Mouse (Mus musculus) kidney, embryonic 16.5 days (tissue): Measurements from ENCODE around the gene Gm28053. TPM values are rescaled to one million over a fixed set of nuclear protein-coding genes. Genes with fewer than 3 reads are reported as not detected.

Experiments used
- ATAC-seq: fragments of 200-750 bp; cut with Nextera tagmentation; 2 replicates; pipeline ENCODE4 v1.8.0; 2017; ENCODE audit warnings: moderate TSS enrichment; ENCODE audit not compliant: low FRiP score, low TSS enrichment
- H3K27ac ChIP-seq: fragments of 300-500 bp; sonication (generic); 2 replicates; pipeline ENCODE4 v1.5.1; 2014; ENCODE audit warnings: low read length
- H3K27me3 ChIP-seq: fragments of 300-500 bp; sonication (generic); 2 replicates; pipeline ENCODE4 v1.6.1; 2014; ENCODE audit warnings: low read length, control low read depth, mixed read lengths; ENCODE audit not compliant: insufficient read depth
- H3K36me3 ChIP-seq: fragments of 300-500 bp; sonication (generic); 2 replicates; pipeline ENCODE4 v1.6.1; 2014; ENCODE audit warnings: low read length, control low read depth, mixed read lengths; ENCODE audit not compliant: insufficient read depth
- H3K4me1 ChIP-seq: fragments of 300-500 bp; sonication (generic); 2 replicates; pipeline ENCODE4 v1.6.1; 2014; ENCODE audit warnings: low read length, control low read depth, mixed read lengths; ENCODE audit not compliant: insufficient read depth
- H3K4me2 ChIP-seq: fragments of 300-500 bp; sonication (generic); replicated peaks from 2 replicates; pipeline ENCODE4 v1.6.1; 2014; ENCODE audit warnings: low read depth, low read length
- H3K4me3 ChIP-seq: fragments of 300-500 bp; sonication (generic); 2 replicates; pipeline ENCODE4 v1.5.1; 2014; ENCODE audit warnings: mild to moderate bottlenecking, low read length
- H3K9ac ChIP-seq: fragments of 300-500 bp; sonication (generic); replicated peaks from 2 replicates; pipeline ENCODE4 v1.6.1; 2014; ENCODE audit warnings: low read length
- H3K9me3 ChIP-seq: fragments of 300-500 bp; sonication (generic); 2 replicates; pipeline ENCODE4 v1.6.1; 2016; ENCODE audit warnings: low read length, control low read depth
- WGBS: fragments of 180-500 bp; shearing (Covaris S2); extraction: QIAGEN DNeasy Blood & Tissue Kit; methylation state at CpG from one replicate; pipeline ENCODE4 v1.1.7; 2014; 5-methylcytosine and 5-hydroxymethylcytosine counted together
- polyA plus RNA-seq: library from polyadenylated mRNA; unstranded; fragments of >200 nt; fragmentation: Nextera tagmentation; extraction: Ambion mirVana; gene quantifications from 2 replicates; pipeline ENCODE4 v1.2.1, GENCODE M21; 2015

Gm28053 gene
- polyA plus RNA-seq, 1 experiment from 2014 or later = 1.4 TPM

DNA sequence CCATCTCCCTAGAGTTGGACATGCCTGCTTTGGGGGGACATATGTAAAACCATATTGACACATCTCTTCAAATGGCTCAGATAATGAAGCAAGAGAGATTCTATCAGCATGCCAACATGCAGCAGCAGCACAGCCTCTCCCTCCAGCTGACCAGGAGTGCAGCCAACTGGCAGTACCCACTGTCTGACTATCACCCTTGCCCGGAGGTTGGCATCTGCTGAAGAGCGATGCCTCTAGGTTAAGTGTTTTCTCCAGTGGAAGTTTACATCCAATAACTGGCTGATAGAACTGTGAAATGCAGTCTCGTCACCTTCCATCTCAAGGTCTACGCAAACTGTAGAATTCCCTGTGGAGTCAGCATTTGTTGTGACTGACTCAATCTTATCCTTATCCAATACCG, 19.3 kb downstream of the Gm28053 start:
- H3K4me1 ChIP-seq = peaks cover 17% of the 10 kb centered on the region
- H3K27me3 ChIP-seq = peaks cover 2% of the 10 kb centered on the region
- H3K4me2 ChIP-seq = no peak overlapping the region
- ATAC-seq = no peak
- WGBS = 93% methylated on average over 5 of the region's 5 CpGs
- no peak overlapping the region for H3K9ac ChIP-seq
- H3K36me3 ChIP-seq = no peaks in the 10 kb centered on the region
- no peak overlapping the region for H3K27ac ChIP-seq
- H3K4me3 ChIP-seq = no peak overlapping the region
- H3K9me3 ChIP-seq = no peaks in the 10 kb centered on the region

DNA sequence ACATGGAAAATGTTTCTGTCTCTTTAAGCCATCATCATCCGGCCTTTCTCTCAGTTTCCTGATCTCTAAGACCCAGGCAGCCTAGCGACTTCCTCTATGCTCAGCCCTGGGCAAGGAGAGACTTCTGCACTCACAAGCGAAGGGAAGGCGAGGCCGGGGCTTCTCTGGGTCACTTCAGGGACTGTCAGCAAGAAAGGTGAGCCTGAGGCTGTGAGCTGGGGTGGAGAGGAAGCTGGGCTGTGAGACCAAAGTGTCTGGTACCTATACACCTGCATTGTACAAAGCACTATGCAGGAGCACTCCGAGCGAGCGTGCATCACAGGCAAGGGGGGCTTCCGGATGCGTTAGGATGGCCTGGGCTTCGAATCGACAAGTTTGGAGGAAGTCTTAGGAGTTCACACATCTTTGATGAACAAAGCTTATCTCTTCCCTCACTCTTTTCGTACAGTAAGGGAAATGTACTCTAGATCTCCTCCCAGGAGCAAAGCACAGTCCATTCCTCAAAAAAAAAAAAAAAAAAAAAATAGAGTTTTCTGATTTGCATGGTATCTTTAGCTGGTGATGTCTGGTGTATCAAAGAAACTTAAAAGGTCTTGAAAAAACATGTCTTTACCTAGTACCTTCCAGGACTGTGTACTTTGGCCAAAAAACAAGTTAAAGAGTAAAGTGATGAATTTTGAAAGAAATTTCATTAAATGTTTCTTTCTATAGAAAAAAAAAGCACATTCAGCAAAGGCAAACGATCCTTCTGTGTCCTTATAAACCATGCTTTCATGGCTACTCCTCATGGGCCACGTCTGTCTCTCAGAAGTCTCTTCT, 20.8 kb downstream of the Gm28053 start, which contains the start of gene Gimap1:
Gene Gimap1 (plus strand): TSS at position 94 of the 819 bp plus-strand sequence.
- 70% methylated on average over 15 of the region's 15 CpGs for WGBS
- peak within 1 kb of the TSS; percentile 35 for H3K4me3 ChIP-seq

DNA sequence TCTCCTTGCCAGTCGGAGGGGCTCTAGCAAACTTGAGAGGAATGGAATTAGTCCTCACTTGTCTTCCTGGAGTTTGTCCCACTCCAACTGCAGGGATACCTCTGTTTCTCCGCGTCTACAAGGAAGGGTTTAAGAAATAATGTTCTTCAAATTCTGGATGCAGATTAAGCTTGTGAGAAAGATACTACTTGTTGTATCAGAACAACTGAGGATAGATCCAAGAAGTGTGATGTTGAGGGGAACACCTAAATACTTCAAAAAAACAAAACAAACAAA, 21.3 kb downstream of the Gm28053 start:
- H3K27ac ChIP-seq = peak overlapping the region; percentile 84; the same call in 1 of the 2 replicates
- peaks cover 17% of the 10 kb centered on the region for H3K4me1 ChIP-seq
- WGBS = 88% methylated on average over 3 of the region's 3 CpGs
- peak overlapping the region; percentile 29; the same call in 1 of the 2 replicates for H3K9ac ChIP-seq
- no peaks in the 10 kb centered on the region for H3K36me3 ChIP-seq
- peaks cover 11% of the 10 kb centered on the region for H3K27me3 ChIP-seq
- peak overlapping the region; percentile 90 for H3K4me2 ChIP-seq
- no peak for ATAC-seq
- H3K4me3 ChIP-seq = peak overlapping the region; percentile 35
- no peaks in the 10 kb centered on the region for H3K9me3 ChIP-seq

More for the DNA sequence above, 20.8 kb downstream of the Gm28053 start, which contains the start of gene Gimap1:
- peak within 1 kb of the TSS; percentile 56 for H3K9ac ChIP-seq
- no peaks in the 10 kb centered on the region for H3K36me3 ChIP-seq
- ATAC-seq = no peak
- peak within 1 kb of the TSS; percentile 90 for H3K4me2 ChIP-seq
- H3K27me3 ChIP-seq = peaks cover 10% of the 10 kb centered on the region
- peaks cover 17% of the 10 kb centered on the region for H3K4me1 ChIP-seq
- no peaks in the 10 kb centered on the region for H3K9me3 ChIP-seq
- peak within 1 kb of the TSS; percentile 84; the same call in 1 of the 2 replicates for H3K27ac ChIP-seq

- H3K9me3 ChIP-seq = no peaks in the 10 kb centered on the region
- peak overlapping the region; percentile 35 for H3K4me3 ChIP-seq
- peak overlapping the region; percentile 90 for H3K4me2 ChIP-seq
- peak overlapping the region; percentile 2; the same call in 1 of the 2 replicates for H3K9ac ChIP-seq
- ATAC-seq = no peak
- H3K27me3 ChIP-seq = peaks cover 11% of the 10 kb centered on the region
- 61% methylated on average over 3 of the region's 3 CpGs for whole genome bisulfite sequencing
- H3K4me1 ChIP-seq = peaks cover 17% of the 10 kb centered on the region
- peak overlapping the region; percentile 84 for H3K27ac ChIP-seq
- no peaks in the 10 kb centered on the region for H3K36me3 ChIP-seq
Measured at GRCm38 (mm10) chr6:48740501-48741169, 22.2 kb downstream of the Gm28053 start.

- peak overlapping the region; percentile 90 for H3K4me2 ChIP-seq
- peak; percentile 59; the same call in 1 of the 2 replicates for ATAC-seq
- H3K9ac ChIP-seq = no peak overlapping the region; the same call in 1 of the 2 replicates
- peak overlapping the region; percentile 84 for H3K27ac ChIP-seq
- H3K27me3 ChIP-seq = peaks cover 11% of the 10 kb centered on the region
- no peak overlapping the region for H3K4me3 ChIP-seq
- no peaks in the 10 kb centered on the region for H3K9me3 ChIP-seq
- WGBS = 16% methylated on average over 3 of the region's 3 CpGs
- peaks cover 17% of the 10 kb centered on the region for H3K4me1 ChIP-seq
- no peaks in the 10 kb centered on the region for H3K36me3 ChIP-seq
Measured at GRCm38 (mm10) chr6:48741273-48741672, 22.9 kb downstream of the Gm28053 start.

GRCm38 (mm10) chr6:48741711-48742206, 23.4 kb downstream of the Gm28053 start:
- H3K4me3 ChIP-seq = peak overlapping the region; percentile 55; the same call in 1 of the 2 replicates
- no peaks in the 10 kb centered on the region for H3K9me3 ChIP-seq
- peak; percentile 24 for ATAC-seq
- 10% methylated on average over 9 of the region's 9 CpGs for WGBS
- no peaks in the 10 kb centered on the region for H3K36me3 ChIP-seq
- H3K9ac ChIP-seq = no peak overlapping the region
- H3K27ac ChIP-seq = peak overlapping the region; percentile 84
- H3K4me2 ChIP-seq = peak overlapping the region; percentile 90
- H3K27me3 ChIP-seq = peaks cover 11% of the 10 kb centered on the region
- peaks cover 17% of the 10 kb centered on the region for H3K4me1 ChIP-seq

- peaks cover 17% of the 10 kb centered on the region for H3K4me1 ChIP-seq
- peak overlapping the region; percentile 84 for H3K27ac ChIP-seq
- no peaks in the 10 kb centered on the region for H3K36me3 ChIP-seq
- no peaks in the 10 kb centered on the region for H3K9me3 ChIP-seq
- peak overlapping the region; percentile 90 for H3K4me2 ChIP-seq
- ATAC-seq = peak; percentile 67
- peak overlapping the region; percentile 60 for H3K9ac ChIP-seq
- WGBS = 4% methylated on average over 52 of the region's 52 CpGs
- peaks cover 11% of the 10 kb centered on the region for H3K27me3 ChIP-seq
- H3K4me3 ChIP-seq = peak overlapping the region; percentile 55
Measured at GRCm38 (mm10) chr6:48742422-48743351, 24.3 kb downstream of the Gm28053 start.

DNA sequence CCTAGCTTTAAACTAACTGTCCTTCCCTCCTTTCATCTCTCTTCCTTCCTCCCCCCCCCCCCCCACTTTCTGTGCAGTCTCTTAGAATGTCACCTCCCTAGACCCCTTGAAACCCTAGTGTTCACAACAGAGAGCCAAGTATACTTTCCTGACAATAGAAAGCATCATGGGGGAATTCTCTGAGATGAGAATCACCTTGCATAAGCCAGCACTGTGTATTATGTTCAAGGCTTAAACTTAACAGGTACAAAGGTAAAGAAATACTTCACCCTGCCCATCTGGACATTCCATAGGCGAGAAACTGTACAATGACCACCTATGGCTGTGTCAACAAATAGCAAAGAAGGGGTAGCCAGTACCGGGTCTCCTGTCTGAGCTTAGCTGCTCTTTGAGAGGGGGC, 27.1 kb downstream of the Gm28053 start:
- H3K9ac ChIP-seq = peak overlapping the region; percentile 22; the same call in 1 of the 2 replicates
- peaks cover 17% of the 10 kb centered on the region for H3K4me1 ChIP-seq
- H3K9me3 ChIP-seq = no peaks in the 10 kb centered on the region
- ATAC-seq = no peak
- 68% methylated on average over 2 of the region's 2 CpGs for WGBS
- H3K4me3 ChIP-seq = 0 out of 2 replicates have a peak overlapping the region, but pooled peaks have one; percentile 8
- peak overlapping the region; percentile 31 for H3K4me2 ChIP-seq
- no peaks in the 10 kb centered on the region for H3K36me3 ChIP-seq
- peak overlapping the region; percentile 87 for H3K27ac ChIP-seq
- H3K27me3 ChIP-seq = peaks cover 11% of the 10 kb centered on the region
